In the genomic region with DNA sequence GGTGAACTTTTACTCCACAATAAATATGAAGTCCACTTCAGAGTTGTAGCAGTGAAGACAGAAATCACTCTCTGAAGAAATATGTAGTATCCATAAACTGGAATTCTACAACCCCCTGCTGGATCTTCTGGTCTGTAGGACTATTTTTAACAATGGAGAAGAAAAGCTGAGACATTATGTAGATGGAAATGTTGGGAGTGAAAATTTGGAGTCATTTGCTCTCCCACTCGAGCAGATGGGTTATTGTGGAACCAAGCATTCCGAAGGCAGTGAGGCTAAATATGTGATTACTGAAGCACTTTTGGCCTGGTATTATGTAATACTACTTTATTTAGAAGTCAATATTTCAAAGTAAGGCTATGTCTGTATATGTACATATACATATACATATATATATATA, we compare ENCODE assay signal across 14 mouse cellular contexts.
"Had no signal": no experiment of that assay in that cellular context is flagged by ENCODE, and none has a peak within 500 bp of the region (broad histone marks: within the 10 kb centered on the region; RNA-seq: fewer than 3 reads in every experiment).

No protein-coding gene starts in this region.

- H3K4me3 ChIP-seq: kidney, embryonic 15.5 days; limb, embryonic 10.5 days; liver, embryonic 15.5 days; midbrain, embryonic 10.5 days; myocyte; neural tube, embryonic 15.5 days had no signal

- H3K27me3 ChIP-seq: kidney, embryonic 15.5 days; liver, embryonic 15.5 days; neural tube, embryonic 15.5 days had no signal

- H3K36me3 ChIP-seq: kidney, embryonic 15.5 days; limb, embryonic 10.5 days; liver, embryonic 15.5 days; midbrain, embryonic 10.5 days; neural tube, embryonic 15.5 days had no signal

- H3K27ac ChIP-seq: kidney, embryonic 15.5 days; limb, embryonic 10.5 days; liver, embryonic 15.5 days; midbrain, embryonic 10.5 days; neural tube, embryonic 15.5 days had no signal

- ATAC-seq: intestine, embryonic 16.5 days; lung, postnatal 0 days had no signal

- H3K9me3 ChIP-seq: kidney, embryonic 15.5 days; limb, embryonic 10.5 days; liver, embryonic 15.5 days; midbrain, embryonic 10.5 days; neural tube, embryonic 15.5 days had no signal

- H3K4me1 ChIP-seq: kidney, embryonic 15.5 days; limb, embryonic 10.5 days; liver, embryonic 15.5 days; midbrain, embryonic 10.5 days; neural tube, embryonic 15.5 days had no signal

- H3K9ac ChIP-seq: kidney, embryonic 15.5 days; liver, embryonic 15.5 days; neural tube, embryonic 15.5 days had no signal

- H3K4me2 ChIP-seq: kidney, embryonic 15.5 days; liver, embryonic 11.5 days; liver, embryonic 15.5 days; neural tube, embryonic 15.5 days had no signal

- DNase-seq: kidney, adult 2 months; kidney, postnatal 14 days; lung, adult 2 months; lung, postnatal 4 days; midbrain, embryonic 14.5 days had no signal
